Mouse (Mus musculus): ENCODE measurements around the gene Slc25a29.

GRCm38 (mm10) chr12:108865007-108865494, 29.4 kb upstream of the Slc25a29 start:
- TF ChIP-seq CTCF (IDR thresholded peaks at IDR 0.05; ENCODE audit: borderline replicate concordance, control insufficient read depth, extremely low read depth, insufficient read depth, low read length, poor library complexity), result no peak
- TF ChIP-seq POLR2A (IDR thresholded peaks at IDR 0.05; ENCODE audit: control insufficient read depth, extremely low read depth, insufficient read depth, low read length, poor library complexity), result no peak
